Mouse (Mus musculus): Measurements from ENCODE around the gene Lrrtm4. TPM values are rescaled to one million over a fixed set of nuclear protein-coding genes. Genes with fewer than 3 reads are reported as not detected.

Gene Lrrtm4
- total RNA-seq, 2 experiments from 2014 or later, result 0.72 to 1.3 TPM

DNA sequence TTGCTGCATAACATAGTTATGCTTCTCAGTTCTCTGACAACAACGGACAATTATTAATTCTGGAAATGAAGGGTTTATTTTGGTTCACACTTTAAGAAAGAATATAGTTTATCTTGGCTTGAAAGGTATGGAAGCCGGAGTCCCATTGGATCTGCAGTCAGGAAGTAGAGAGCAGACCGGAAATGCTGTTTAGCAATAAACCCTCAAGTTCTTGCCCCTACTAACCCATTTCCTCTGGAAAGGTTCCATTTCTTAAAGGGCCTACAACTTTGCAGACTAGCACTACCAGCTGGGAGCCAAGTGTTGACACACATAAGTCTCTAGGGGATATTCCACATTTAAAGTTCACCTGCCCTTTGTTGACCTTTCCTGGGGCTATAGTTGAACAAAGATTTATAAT lies 309.7 kb downstream of the Lrrtm4 start:
- DNase-seq, result no peak

- no peak for DNase-seq
Observed at GRCm38 (mm10) chr6:80331751-80332150, 313.1 kb downstream of the Lrrtm4 start.

- DNase-seq, result no peak
Observed at GRCm38 (mm10) chr6:80352307-80352706, 333.6 kb downstream of the Lrrtm4 start.

GRCm38 (mm10) chr6:80357092-80357491 lies 338.4 kb downstream of the Lrrtm4 start:
- DNase-seq, result no peak

- DNase-seq, result no peak
Observed at GRCm38 (mm10) chr6:80363593-80363992, 344.9 kb downstream of the Lrrtm4 start.

DNA sequence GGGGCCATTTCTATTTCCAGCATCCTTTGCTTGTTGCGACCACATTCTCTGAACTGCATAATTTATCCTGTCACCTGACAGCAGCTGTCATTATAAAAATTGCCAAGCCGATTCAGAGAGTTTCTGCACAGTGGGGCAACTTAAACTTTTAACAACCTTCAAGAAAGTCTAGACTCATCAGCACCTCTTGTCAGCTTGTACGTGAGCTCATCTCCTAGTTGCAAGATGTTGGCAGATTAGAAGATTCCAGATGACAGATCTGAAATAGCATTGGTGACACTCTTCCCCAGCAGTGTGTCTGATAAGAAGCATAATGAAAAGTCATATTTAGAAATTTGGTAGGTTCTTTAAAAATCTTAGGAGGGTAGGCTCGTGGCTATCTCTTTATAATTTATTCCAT lies 347.9 kb downstream of the Lrrtm4 start:
- DNase-seq, result no peak

DNA sequence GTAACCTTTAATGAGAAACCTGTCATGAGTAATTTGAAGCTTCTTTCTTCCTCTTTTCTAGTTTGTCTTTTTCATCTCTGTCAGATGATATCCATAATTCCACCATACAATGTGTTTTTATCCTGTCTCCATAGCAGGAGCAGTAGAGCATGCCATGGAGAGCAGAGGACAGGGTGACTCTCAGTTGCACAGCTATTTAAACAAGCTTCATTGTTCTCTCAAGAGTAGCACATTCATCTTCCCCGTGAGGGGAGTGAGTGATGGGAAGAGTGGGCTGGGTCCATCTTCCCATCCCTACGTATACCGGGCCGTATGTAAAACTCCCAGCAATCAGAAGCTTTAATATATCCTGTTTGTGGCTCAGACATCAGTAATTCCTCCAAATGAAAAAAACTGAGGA lies 370.9 kb downstream of the Lrrtm4 start:
- DNase-seq, result no peak

- no peak for DNase-seq
Observed at GRCm38 (mm10) chr6:80406757-80407156, 388.1 kb downstream of the Lrrtm4 start.

GRCm38 (mm10) chr6:80440135-80440534 lies 421.5 kb downstream of the Lrrtm4 start:
- no peak for DNase-seq

- no peak for DNase-seq
Observed at GRCm38 (mm10) chr6:80470546-80470945, 451.9 kb downstream of the Lrrtm4 start.

GRCm38 (mm10) chr6:80476153-80476552 lies 457.5 kb downstream of the Lrrtm4 start:
- no peak for DNase-seq

DNA sequence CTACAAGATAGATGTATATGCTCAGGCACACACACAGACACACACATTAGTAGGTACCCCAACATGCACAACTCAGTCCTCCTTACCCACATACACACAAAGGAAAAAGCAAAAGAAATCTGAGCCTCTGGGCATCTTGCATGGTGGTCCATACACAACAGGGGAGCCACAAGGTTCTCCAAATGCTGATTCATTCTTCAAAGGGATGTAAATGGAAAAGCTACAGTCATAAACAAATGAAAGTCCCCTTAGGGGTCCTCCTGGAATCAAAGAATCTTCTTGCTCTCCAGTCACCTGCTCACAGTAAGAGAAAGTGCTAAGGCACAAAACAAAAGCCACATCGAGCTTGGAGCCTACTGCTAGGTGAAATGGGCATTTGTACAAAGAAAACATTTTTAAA lies 526.3 kb downstream of the Lrrtm4 start:
- no peak for DNase-seq

GRCm38 (mm10) chr6:80549907-80550306 lies 531.2 kb downstream of the Lrrtm4 start:
- no peak for DNase-seq

- no peak for DNase-seq
Observed at GRCm38 (mm10) chr6:80553398-80553797, 534.7 kb downstream of the Lrrtm4 start.

DNA sequence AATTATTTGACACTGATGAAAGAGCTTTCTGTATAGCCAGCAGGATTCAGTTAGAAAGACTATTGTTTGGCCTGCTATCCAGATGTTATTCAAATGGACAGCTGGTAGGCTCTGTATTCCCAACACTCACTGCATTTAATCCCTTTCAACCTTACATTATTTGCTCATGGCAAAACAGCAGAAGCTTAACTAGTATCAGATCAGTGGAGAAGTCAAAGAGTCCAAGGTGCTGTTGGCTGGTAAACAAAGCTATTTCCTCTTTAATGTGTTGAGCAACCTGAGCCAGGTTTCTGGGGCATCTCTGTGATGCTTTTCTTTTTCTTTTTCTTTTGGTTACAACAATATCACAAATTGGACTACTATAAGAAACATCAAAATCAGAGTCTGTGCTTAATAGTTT lies 536.3 kb downstream of the Lrrtm4 start:
- no peak for DNase-seq

DNA sequence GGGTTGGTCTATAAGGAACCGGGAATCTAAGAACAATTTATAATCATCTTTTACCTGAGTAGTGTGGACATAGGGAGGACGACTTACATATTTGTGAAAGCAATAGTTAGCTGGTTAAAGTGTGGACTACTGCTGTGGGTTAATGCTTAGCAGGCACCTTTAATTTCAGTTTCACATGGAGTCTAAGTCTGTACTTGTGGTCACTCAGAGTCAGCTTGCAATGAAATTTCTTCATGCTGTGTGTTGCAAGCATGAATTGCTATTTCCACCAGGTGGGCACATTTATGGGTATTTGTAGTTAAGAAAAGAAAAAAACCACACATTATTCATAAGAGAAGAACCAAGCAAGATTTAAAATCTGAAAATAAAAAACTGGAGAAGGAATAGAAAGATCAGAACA lies 558.5 kb downstream of the Lrrtm4 start:
- no peak for DNase-seq

DNA sequence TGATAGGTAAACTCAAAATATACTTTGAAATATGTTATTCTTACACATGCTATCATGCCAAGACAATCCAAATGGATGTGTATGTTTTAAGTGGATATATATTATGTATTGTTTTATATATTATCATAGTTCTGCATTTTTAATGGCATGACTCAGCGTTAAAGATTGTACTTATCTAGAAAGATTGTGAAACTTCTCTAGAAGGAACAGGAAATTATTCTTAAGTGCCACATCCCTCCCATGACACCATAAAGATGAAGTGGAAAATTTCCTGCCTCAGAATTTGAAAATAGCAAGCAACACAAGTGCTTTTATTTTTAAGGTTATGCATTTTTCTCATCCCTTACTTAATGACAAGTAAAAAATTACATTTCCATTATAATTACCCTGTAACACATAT lies 563.5 kb downstream of the Lrrtm4 start:
- no peak for DNase-seq

GRCm38 (mm10) chr6:80589776-80590175 lies 571.1 kb downstream of the Lrrtm4 start:
- no peak for DNase-seq

- no peak for DNase-seq
Observed at GRCm38 (mm10) chr6:80619508-80619907, 600.8 kb downstream of the Lrrtm4 start.

DNA sequence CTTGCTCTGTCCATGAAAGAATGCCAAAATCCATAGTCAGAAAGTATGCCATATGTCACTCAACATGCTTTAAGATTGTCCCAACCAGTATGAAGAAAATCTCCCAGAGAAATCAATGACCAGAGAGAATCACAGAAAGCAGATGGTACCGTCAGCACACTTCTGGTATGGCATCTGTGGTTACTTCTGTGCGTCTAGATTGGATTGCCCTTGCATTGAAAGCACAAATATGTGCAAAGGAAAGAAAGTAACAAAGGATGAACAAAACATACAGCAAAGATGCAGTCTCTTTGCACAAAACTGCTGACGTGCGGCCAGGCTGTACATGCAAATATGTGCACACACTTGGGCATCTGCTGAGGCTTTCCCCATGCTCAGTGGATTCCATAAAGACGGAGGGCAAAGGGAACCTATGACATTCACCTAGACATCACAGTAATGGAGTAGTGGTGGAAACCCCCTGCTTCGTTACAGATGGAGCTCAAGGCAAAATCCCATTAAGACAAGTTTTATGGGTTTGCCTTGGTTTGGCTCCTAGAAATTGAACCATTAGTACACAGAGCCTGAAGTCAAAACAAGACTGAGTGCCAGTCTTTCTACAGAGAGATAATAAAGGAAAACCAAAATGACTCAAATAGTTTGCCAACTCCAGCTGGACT lies 604.1 kb downstream of the Lrrtm4 start:
- DNase-seq, result no peak

DNA sequence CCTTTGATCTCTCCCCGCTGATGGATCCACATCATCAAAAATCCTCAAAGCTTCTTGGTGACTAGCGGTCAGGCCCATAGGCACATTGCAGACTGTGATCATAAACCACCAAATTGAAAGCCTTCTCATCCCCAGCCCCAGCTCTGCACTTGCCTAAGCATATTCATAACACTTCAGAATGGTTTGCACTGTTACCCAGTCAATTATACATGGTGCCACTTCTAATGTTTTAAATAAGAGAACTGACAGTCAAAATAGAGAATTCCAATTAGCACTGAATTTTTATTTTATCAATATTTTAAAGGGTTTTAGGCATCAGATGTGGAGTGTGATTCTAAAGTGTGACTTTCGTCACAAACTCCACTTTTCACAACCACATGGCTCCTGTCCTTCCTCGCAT lies 606.8 kb downstream of the Lrrtm4 start:
- no peak for DNase-seq

DNA sequence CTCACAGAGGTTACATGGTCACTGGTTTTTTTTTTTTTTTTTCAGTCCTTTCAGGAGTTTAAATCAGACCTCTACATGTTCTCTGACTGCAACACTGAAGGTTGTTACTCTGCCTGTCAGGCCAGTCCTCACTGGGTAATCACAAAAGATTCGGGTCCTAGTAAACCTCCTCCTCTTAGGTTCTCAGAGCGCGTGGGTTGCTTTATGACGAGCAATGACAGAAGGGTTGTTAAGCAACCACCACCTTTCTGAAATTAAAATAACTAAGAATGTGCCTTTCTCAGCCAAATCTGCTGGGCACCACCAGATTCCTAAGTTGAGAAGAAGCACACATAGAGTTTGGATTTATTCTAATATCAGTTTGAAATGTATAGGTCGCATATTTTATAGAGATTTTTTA lies 644.1 kb downstream of the Lrrtm4 start:
- no peak for DNase-seq

GRCm38 (mm10) chr6:80664039-80664438 lies 645.4 kb downstream of the Lrrtm4 start:
- DNase-seq, result no peak

- DNase-seq, result no peak
Observed at GRCm38 (mm10) chr6:80704183-80704582, 685.5 kb downstream of the Lrrtm4 start.

DNA sequence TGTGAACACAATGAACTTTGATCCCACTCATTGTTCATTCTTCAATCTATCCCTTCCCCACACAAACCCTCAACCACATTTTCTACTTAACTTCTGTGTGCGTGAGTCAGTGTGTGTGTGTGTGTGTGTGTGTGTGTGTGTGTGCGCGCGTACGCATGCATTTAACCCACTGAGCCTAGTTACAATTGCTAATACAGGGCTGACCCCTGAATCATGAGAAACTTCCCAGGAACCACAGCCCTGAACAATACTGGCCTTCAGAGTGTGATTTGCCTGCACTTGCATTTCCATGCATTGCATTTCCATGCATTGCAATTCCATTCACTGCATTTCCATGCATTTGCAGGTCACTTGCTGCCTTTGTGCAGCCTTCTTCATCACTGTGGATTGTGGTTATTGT lies 701.8 kb downstream of the Lrrtm4 start:
- DNase-seq, result no peak

Measured in gastrocnemius, postnatal 10 days (tissue).